Mouse (Mus musculus) olfactory bulb, adult 2 months (tissue): ENCODE measurements at regions not wholly inside any gene's neighbourhood (a gene's known extent, or its start where the extent isn't known, plus 50 kb on each side); places are given as distances from the start of the nearest gene placed in this dataset.

ENCODE experiments used
- CTCF ChIP-seq: fragments of 200-500 bp; IDR thresholded peaks from 2 replicates; pipeline ENCODE4 v1.5.1; 2012; ENCODE audit warnings: low read depth, mild to moderate bottlenecking, low read length, moderate library complexity; ENCODE audit not compliant: insufficient read depth
- POLR2A ChIP-seq: fragments of 200-500 bp; IDR thresholded peaks from 2 replicates; pipeline ENCODE4 v1.6.1; 2012; ENCODE audit warnings: mild to moderate bottlenecking, low read depth, low read length, moderate library complexity; ENCODE audit not compliant: insufficient read depth

GRCm38 (mm10) chr12:50899609-50900447 is 250.9 kb upstream of the Prkd1 start:
- TF ChIP-seq POLR2A (no peak), CTCF (no peak)
